Mouse (Mus musculus): ENCODE data around the gene Magi3.

- TF ChIP-seq CTCF (IDR thresholded peaks at IDR 0.05; ENCODE audit: low read depth) (no peak), EP300 (IDR thresholded peaks at IDR 0.05; ENCODE audit: low read depth) (no peak)
Measured at GRCm38 (mm10) chr3:104244373-104244772, 24.2 kb upstream of the Magi3 start.

All from liver, postnatal 0 days (tissue).